Mouse (Mus musculus) testis, adult 2 months (tissue): ENCODE results near the gene Sh3bp2. TPM values are rescaled to one million over a fixed set of nuclear protein-coding genes. Genes with fewer than 3 reads are reported as not detected.

ENCODE experiments used
- H3K27ac ChIP-seq: fragments of 200-500 bp; 2 replicates; pipeline ENCODE4 v1.5.1; 2012; ENCODE audit warnings: low read depth, low read length; ENCODE audit not compliant: control insufficient read depth, insufficient read depth
- H3K27me3 ChIP-seq: fragments of 200-500 bp; 2 replicates; pipeline ENCODE4 v1.6.1; 2012; ENCODE audit warnings: mild to moderate bottlenecking, low read length, moderate library complexity; ENCODE audit not compliant: control insufficient read depth, insufficient read depth
- H3K36me3 ChIP-seq: fragments of 200-500 bp; 2 replicates; pipeline ENCODE4 v1.6.1; 2012; ENCODE audit warnings: mild to moderate bottlenecking, low read length; ENCODE audit not compliant: control insufficient read depth, insufficient read depth
- H3K4me1 ChIP-seq: fragments of 200-500 bp; 2 replicates; pipeline ENCODE4 v1.6.1; 2012; ENCODE audit warnings: low read length; ENCODE audit not compliant: control insufficient read depth, insufficient read depth
- H3K4me3 ChIP-seq: fragments of 200-500 bp; 2 replicates; pipeline ENCODE4 v1.5.1; 2012; ENCODE audit warnings: low read depth, mild to moderate bottlenecking, low read length, moderate library complexity, mixed read lengths; ENCODE audit not compliant: control insufficient read depth
- CTCF ChIP-seq: fragments of 200-500 bp; IDR thresholded peaks from 2 replicates; pipeline ENCODE4 v1.5.1; 2012; ENCODE audit warnings: low read depth, mild to moderate bottlenecking, inconsistent platforms, low read length, moderate library complexity; ENCODE audit not compliant: control insufficient read depth, insufficient read depth, insufficient replicate concordance
- POLR2A ChIP-seq: fragments of 200-500 bp; IDR thresholded peaks from 2 replicates; pipeline ENCODE4 v1.6.1; 2012; ENCODE audit warnings: low read depth, mild to moderate bottlenecking, inconsistent platforms, low read length, moderate library complexity; ENCODE audit not compliant: control insufficient read depth
- polyA plus RNA-seq: library from polyadenylated mRNA; depleted of rRNA; stranded (reverse); fragments of >200 nt; gene quantifications from 2 replicates; pipeline ENCODE4 v1.2.3, GENCODE M21; 2012

Gene Sh3bp2
- polyA plus RNA-seq, 1 experiment = 5.0 TPM

- TF ChIP-seq POLR2A = no peak
- TF ChIP-seq CTCF = no peak
- H3K4me3 ChIP-seq = no peak overlapping the region
These were observed 9.3 kb downstream of the Sh3bp2 start for GRCm38 (mm10) chr5:34534776-34535581.

GRCm38 (mm10) chr5:34535831-34536230 lies 10.2 kb downstream of the Sh3bp2 start:
- H3K4me3 ChIP-seq = no peak overlapping the region
- TF ChIP-seq POLR2A (no peak), CTCF (no peak)
- no peaks in the 10 kb centered on the region for H3K27me3 ChIP-seq
- H3K36me3 ChIP-seq = no peaks in the 10 kb centered on the region
- H3K27ac ChIP-seq = no peak overlapping the region
- H3K4me1 ChIP-seq = peaks cover 11% of the 10 kb centered on the region

More at GRCm38 (mm10) chr5:34534776-34535581, 9.3 kb downstream of the Sh3bp2 start:
- Histone ChIP-seq H3K27me3 (no peaks in the 10 kb centered on the region), H3K36me3 (no peaks in the 10 kb centered on the region), H3K27ac (no peak overlapping the region), H3K4me1 (peaks cover 11% of the 10 kb centered on the region)

- TF ChIP-seq POLR2A (no peak), CTCF (no peak)
- no peaks in the 10 kb centered on the region for H3K27me3 ChIP-seq
- no peak overlapping the region for H3K27ac ChIP-seq
- H3K36me3 ChIP-seq = no peaks in the 10 kb centered on the region
- peaks cover 11% of the 10 kb centered on the region for H3K4me1 ChIP-seq
- no peak overlapping the region for H3K4me3 ChIP-seq
These were observed 12.4 kb downstream of the Sh3bp2 start for GRCm38 (mm10) chr5:34538079-34538478.

GRCm38 (mm10) chr5:34538527-34538926 lies 12.9 kb downstream of the Sh3bp2 start:
- no peak overlapping the region for H3K4me3 ChIP-seq
- no peak; the same call in 1 of the 2 replicates for TF ChIP-seq CTCF
- TF ChIP-seq POLR2A = no peak

GRCm38 (mm10) chr5:34539121-34539520 lies 13.5 kb downstream of the Sh3bp2 start:
- no peaks in the 10 kb centered on the region for H3K27me3 ChIP-seq
- H3K4me3 ChIP-seq = no peak overlapping the region
- no peak overlapping the region for H3K27ac ChIP-seq
- peaks cover 9% of the 10 kb centered on the region for H3K4me1 ChIP-seq
- H3K36me3 ChIP-seq = no peaks in the 10 kb centered on the region
- TF ChIP-seq POLR2A (no peak), CTCF (no peak)

More at GRCm38 (mm10) chr5:34538527-34538926, 12.9 kb downstream of the Sh3bp2 start:
- H3K27ac ChIP-seq = no peak overlapping the region
- no peaks in the 10 kb centered on the region for H3K27me3 ChIP-seq
- no peaks in the 10 kb centered on the region for H3K36me3 ChIP-seq
- H3K4me1 ChIP-seq = peaks cover 12% of the 10 kb centered on the region

- H3K27ac ChIP-seq = no peak overlapping the region
- H3K4me3 ChIP-seq = no peak overlapping the region
- no peaks in the 10 kb centered on the region for H3K27me3 ChIP-seq
- H3K4me1 ChIP-seq = peaks cover 2% of the 10 kb centered on the region
- TF ChIP-seq CTCF = no peak
- no peak for TF ChIP-seq POLR2A
- H3K36me3 ChIP-seq = no peaks in the 10 kb centered on the region
These were observed 16.5 kb downstream of the Sh3bp2 start for GRCm38 (mm10) chr5:34542166-34542565.

GRCm38 (mm10) chr5:34543114-34543513 lies 17.5 kb downstream of the Sh3bp2 start:
- no peak overlapping the region for H3K27ac ChIP-seq
- H3K27me3 ChIP-seq = no peaks in the 10 kb centered on the region
- H3K4me3 ChIP-seq = no peak overlapping the region
- peaks cover 2% of the 10 kb centered on the region for H3K4me1 ChIP-seq
- TF ChIP-seq CTCF = no peak
- no peak for TF ChIP-seq POLR2A
- H3K36me3 ChIP-seq = no peaks in the 10 kb centered on the region
